Mouse (Mus musculus) brain, embryonic 18.5 days (tissue): ENCODE data around the gene Lef1.

Experiments
- DNase-seq: peaks from one replicate; pipeline ENCODE4 v3.0.0-alpha.2; 2012; ENCODE audit warnings: low read depth, low spot score

Lef1 gene

GRCm38 (mm10) chr3:131107301-131108093 lies 2.8 kb upstream of the Lef1 start:
- no peak for DNase-seq

GRCm38 (mm10) chr3:131108094-131108653 lies 2.1 kb upstream of the Lef1 start:
- no peak for DNase-seq

- no peak for DNase-seq
These were observed 1.1 kb upstream of the Lef1 start for GRCm38 (mm10) chr3:131109066-131109685.

- no peak for DNase-seq
These were observed 593 bp upstream of the Lef1 start for GRCm38 (mm10) chr3:131109686-131110070.

GRCm38 (mm10) chr3:131111151-131111850 lies 1.0 kb downstream of the Lef1 start:
- DNase-seq, result no peak

- no peak for DNase-seq
These were observed 1.7 kb downstream of the Lef1 start for GRCm38 (mm10) chr3:131111851-131112572.

GRCm38 (mm10) chr3:131112573-131112955 lies 2.3 kb downstream of the Lef1 start:
- DNase-seq, result no peak

- no peak for DNase-seq
These were observed 2.8 kb downstream of the Lef1 start for GRCm38 (mm10) chr3:131113029-131113428.

GRCm38 (mm10) chr3:131116116-131116515 lies 5.8 kb downstream of the Lef1 start:
- DNase-seq, result no peak

- DNase-seq, result no peak
These were observed 7.1 kb downstream of the Lef1 start for GRCm38 (mm10) chr3:131117352-131117751.

- no peak for DNase-seq
These were observed 7.6 kb downstream of the Lef1 start for GRCm38 (mm10) chr3:131117883-131118282.

GRCm38 (mm10) chr3:131119435-131119834 lies 9.2 kb downstream of the Lef1 start:
- no peak for DNase-seq

- DNase-seq, result no peak
These were observed 13.2 kb downstream of the Lef1 start for GRCm38 (mm10) chr3:131123501-131123900.

- DNase-seq, result no peak
These were observed 15.6 kb downstream of the Lef1 start for GRCm38 (mm10) chr3:131125873-131126272.

GRCm38 (mm10) chr3:131126438-131126837 lies 16.2 kb downstream of the Lef1 start:
- DNase-seq, result no peak

- no peak for DNase-seq
These were observed 23.7 kb downstream of the Lef1 start for GRCm38 (mm10) chr3:131134003-131134402.

- no peak for DNase-seq
These were observed 25.2 kb downstream of the Lef1 start for GRCm38 (mm10) chr3:131135434-131135833.

GRCm38 (mm10) chr3:131136455-131136854 lies 26.2 kb downstream of the Lef1 start:
- no peak for DNase-seq

- no peak for DNase-seq
These were observed 27.0 kb downstream of the Lef1 start for GRCm38 (mm10) chr3:131137119-131137781.

GRCm38 (mm10) chr3:131138224-131138623 lies 28.0 kb downstream of the Lef1 start:
- DNase-seq, result no peak

- no peak for DNase-seq
These were observed 28.5 kb downstream of the Lef1 start for GRCm38 (mm10) chr3:131138797-131139196.
